Mouse (Mus musculus): Measurements from ENCODE around the gene Vmn1r55.

DNA sequence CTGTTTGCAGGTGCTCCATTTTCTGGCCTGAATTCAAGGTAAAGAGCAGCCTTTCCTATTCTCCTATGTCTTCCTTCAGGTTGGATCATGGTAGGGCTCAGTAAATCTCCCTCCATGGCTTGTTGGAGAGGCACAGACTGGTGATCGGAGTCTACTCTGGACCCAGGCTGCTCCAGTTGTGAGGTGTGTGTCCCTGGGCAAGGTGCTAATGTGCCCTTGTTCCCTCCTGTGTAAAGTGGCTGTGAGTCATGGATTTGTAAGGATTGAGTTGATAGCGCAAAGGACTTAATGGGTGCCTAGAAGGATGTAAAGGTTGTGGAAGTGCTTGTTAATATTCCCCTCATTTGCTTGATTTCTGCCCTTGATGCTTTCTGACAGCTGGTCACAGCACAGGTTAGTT, 67.5 kb downstream of the Vmn1r55 start:
- TF ChIP-seq GATA1 (IDR thresholded peaks at IDR 0.05; ENCODE audit: low read depth, low read length) (no peak), HCFC1 (IDR thresholded peaks at IDR 0.05; ENCODE audit: low read depth, low read length) (no peak), NRF1 (IDR thresholded peaks at IDR 0.05; ENCODE audit: insufficient read depth, low read depth, low read length, poor library complexity, severe bottlenecking) (no peak), MAZ (IDR thresholded peaks at IDR 0.05; ENCODE audit: low read depth, low read length) (no peak), POLR2A (IDR thresholded peaks at IDR 0.05; ENCODE audit: control insufficient read depth in 1 of 2, insufficient read depth in 1 of 2, low read depth in 1 of 2, low read length in 2 of 2, poor library complexity in 1 of 2) (no peak), CTCF (IDR thresholded peaks at IDR 0.05 in 2 of 3, conservative IDR thresholded peaks at IDR 0.05 in 1 of 3; ENCODE audit: control insufficient read depth in 1 of 3, insufficient read depth in 1 of 3, low read depth in 2 of 3, low read length in 3 of 3, poor library complexity in 1 of 3, severe bottlenecking in 1 of 3) (no peak), ZC3H11A (IDR thresholded peaks at IDR 0.05; ENCODE audit: low read depth, low read length) (no peak), TAL1 (IDR thresholded peaks at IDR 0.05; ENCODE audit: low read length) (no peak), MAX (IDR thresholded peaks at IDR 0.05; ENCODE audit: low read length) (no peak), TCF12 (IDR thresholded peaks at IDR 0.05; ENCODE audit: low read depth, low read length) (no peak)
